Mouse (Mus musculus) forebrain, postnatal 0 days (tissue): Measurements from ENCODE around the gene Izumo1. TPM values are rescaled to one million over a fixed set of nuclear protein-coding genes. Genes with fewer than 3 reads are reported as not detected.

Source experiments
- ATAC-seq: fragments of 200-750 bp; cut with Nextera tagmentation; 2 replicates; pipeline ENCODE4 v1.8.0; 2017; ENCODE audit warnings: mild to moderate bottlenecking, moderate library complexity
- DNase-seq: peaks from one replicate; pipeline ENCODE4 v3.0.0-alpha.2; 2015
- H3K27ac ChIP-seq: fragments of 300-500 bp; sonication (generic); 2 replicates; pipeline ENCODE4 v1.5.1; 2014; ENCODE audit warnings: low read depth, mild to moderate bottlenecking, antibody characterized with exemption, low read length, moderate library complexity, mixed read lengths
- H3K27me3 ChIP-seq: fragments of 300-500 bp; sonication (generic); 2 replicates; pipeline ENCODE4 v1.6.1; 2014; ENCODE audit warnings: mild to moderate bottlenecking, low read length, mixed read lengths; ENCODE audit not compliant: insufficient read depth
- H3K36me3 ChIP-seq: fragments of 300-500 bp; sonication (generic); 2 replicates; pipeline ENCODE4 v1.6.1; 2014; ENCODE audit warnings: mild to moderate bottlenecking, moderate library complexity; ENCODE audit not compliant: insufficient read depth
- H3K4me1 ChIP-seq: fragments of 300-500 bp; sonication (generic); 2 replicates; pipeline ENCODE4 v1.6.1; 2014; ENCODE audit warnings: antibody characterized with exemption; ENCODE audit not compliant: insufficient read depth
- H3K4me2 ChIP-seq: fragments of 300-500 bp; sonication (generic); 2 replicates; pipeline ENCODE4 v1.6.1; 2014; ENCODE audit warnings: low read depth, mild to moderate bottlenecking, moderate library complexity
- H3K4me3 ChIP-seq: fragments of 300-500 bp; sonication (generic); 2 replicates; pipeline ENCODE4 v1.5.1; 2014; ENCODE audit warnings: low read depth, low read length, mixed read lengths
- H3K9ac ChIP-seq: fragments of 300-500 bp; sonication (generic); 2 replicates; pipeline ENCODE4 v1.6.1; 2014; ENCODE audit warnings: mild to moderate bottlenecking
- H3K9me3 ChIP-seq: fragments of 300-500 bp; sonication (generic); 2 replicates; pipeline ENCODE4 v1.6.1; 2016; ENCODE audit warnings: low read length
- CTCF ChIP-seq: sonication (generic); IDR thresholded peaks from 2 replicates; pipeline ENCODE4 v1.5.1; 2016; ENCODE audit warnings: antibody characterized with exemption, control low read depth, low read depth
- WGBS: fragments of 180-500 bp; shearing (Covaris S2); extraction: QIAGEN DNeasy Blood & Tissue Kit; methylation state at CpG from one replicate; pipeline ENCODE4 v1.1.7; 2014; 5-methylcytosine and 5-hydroxymethylcytosine counted together
- polyA plus RNA-seq: library from polyadenylated mRNA; unstranded; fragments of >200 nt; fragmentation: Nextera tagmentation; extraction: Ambion mirVana; gene quantifications from 2 replicates; pipeline ENCODE4 v1.2.1, GENCODE M21; 2015
- total RNA-seq: library from RNA; depleted of rRNA; stranded (reverse); fragments of >200 nt; gene quantifications from 2 replicates; pipeline ENCODE4 v1.2.3, GENCODE M21; 2014

The Izumo1 gene
- total and polyA plus RNA-seq, 2 experiments from 2014 or later: 0.14 TPM; not detected in 1

- H3K4me1 ChIP-seq: peaks cover 15% of the 10 kb centered on the region; the same call in 1 of the 2 replicates
- no peak overlapping the region for H3K9ac ChIP-seq
- no peaks in the 10 kb centered on the region for H3K9me3 ChIP-seq
- H3K4me3 ChIP-seq: no peak overlapping the region
- no peak for DNase-seq
- 53% methylated on average over 17 of the region's 17 CpGs for WGBS
- H3K27ac ChIP-seq: no peak overlapping the region
- H3K4me2 ChIP-seq: no peak overlapping the region
- no peak for ATAC-seq
- H3K27me3 ChIP-seq: no peaks in the 10 kb centered on the region
- H3K36me3 ChIP-seq: no peaks in the 10 kb centered on the region; the same call in 1 of the 2 replicates
- TF ChIP-seq CTCF: no peak
These were observed 19.9 kb downstream of the Izumo1 start for GRCm38 (mm10) chr7:45641391-45642040.

GRCm38 (mm10) chr7:45642083-45642482 is 20.5 kb downstream of the Izumo1 start:
- Histone ChIP-seq H3K4me1 (peaks cover 15% of the 10 kb centered on the region; the same call in 1 of the 2 replicates), H3K4me2 (no peak overlapping the region), H3K9me3 (no peaks in the 10 kb centered on the region), H3K4me3 (no peak overlapping the region), H3K36me3 (no peaks in the 10 kb centered on the region), H3K27me3 (no peaks in the 10 kb centered on the region), H3K9ac (no peak overlapping the region), H3K27ac (no peak overlapping the region)
- WGBS: 83% methylated on average over 5 of the region's 5 CpGs
- DNase-seq (no peak), ATAC-seq (no peak)
- no peak for TF ChIP-seq CTCF

- H3K4me3 ChIP-seq: peak overlapping the region; percentile 44
- no peak for TF ChIP-seq CTCF
- peak overlapping the region; percentile 59 for H3K9ac ChIP-seq
- H3K27me3 ChIP-seq: no peaks in the 10 kb centered on the region
- no peaks in the 10 kb centered on the region for H3K36me3 ChIP-seq
- peaks cover 15% of the 10 kb centered on the region; the same call in 1 of the 2 replicates for H3K4me1 ChIP-seq
- H3K9me3 ChIP-seq: no peaks in the 10 kb centered on the region
- no peak for ATAC-seq
- peak overlapping the region; percentile 72 for H3K4me2 ChIP-seq
- no peak for DNase-seq
- 31% methylated on average over 16 of the region's 16 CpGs for WGBS
- peak overlapping the region; percentile 87 for H3K27ac ChIP-seq
These were observed 21.1 kb downstream of the Izumo1 start for GRCm38 (mm10) chr7:45642503-45643255.

- DNase-seq (peak; percentile 96), ATAC-seq (peak; percentile 95)
- Histone ChIP-seq H3K36me3 (no peaks in the 10 kb centered on the region), H3K27ac (peak overlapping the region; percentile 87), H3K9me3 (no peaks in the 10 kb centered on the region), H3K4me3 (peak overlapping the region; percentile 44), H3K27me3 (no peaks in the 10 kb centered on the region), H3K4me1 (peaks cover 15% of the 10 kb centered on the region; the same call in 1 of the 2 replicates), H3K9ac (peak overlapping the region; percentile 59), H3K4me2 (peak overlapping the region; percentile 72)
- no peak for TF ChIP-seq CTCF
- 1% methylated on average over 28 of the region's 28 CpGs for WGBS
These were observed 22.0 kb downstream of the Izumo1 start for GRCm38 (mm10) chr7:45643441-45644178.

GRCm38 (mm10) chr7:45644183-45644582 is 22.6 kb downstream of the Izumo1 start:
- Histone ChIP-seq H3K36me3 (no peaks in the 10 kb centered on the region), H3K4me3 (peak overlapping the region; percentile 27), H3K27ac (peak overlapping the region; percentile 62), H3K4me1 (peaks cover 15% of the 10 kb centered on the region; the same call in 1 of the 2 replicates), H3K4me2 (peak overlapping the region; percentile 72), H3K9ac (peak overlapping the region; percentile 14; the same call in 1 of the 2 replicates), H3K9me3 (no peaks in the 10 kb centered on the region), H3K27me3 (no peaks in the 10 kb centered on the region)
- 4% methylated on average over 18 of the region's 18 CpGs for whole genome bisulfite sequencing
- TF ChIP-seq CTCF: no peak
- ATAC-seq (peak; percentile 53), DNase-seq (peak; percentile 78)

- WGBS: 68% methylated on average over 6 of the region's 6 CpGs
- no peak overlapping the region for H3K9ac ChIP-seq
- H3K4me2 ChIP-seq: peak overlapping the region; percentile 72
- H3K27me3 ChIP-seq: no peaks in the 10 kb centered on the region
- no peak for TF ChIP-seq CTCF
- ATAC-seq: no peak
- peak overlapping the region; percentile 62 for H3K27ac ChIP-seq
- H3K36me3 ChIP-seq: no peaks in the 10 kb centered on the region
- H3K4me3 ChIP-seq: no peak overlapping the region; the same call in 1 of the 2 replicates
- H3K4me1 ChIP-seq: peaks cover 15% of the 10 kb centered on the region; the same call in 1 of the 2 replicates
- H3K9me3 ChIP-seq: no peaks in the 10 kb centered on the region
- no peak for DNase-seq
These were observed 23.4 kb downstream of the Izumo1 start for GRCm38 (mm10) chr7:45644872-45645590.
